ENCODE assay signal across 9 mouse cellular contexts in genomic region chr12:3871637-3872036, GRCm38 (mm10).
DNase-seq lines count a peak whose midpoint lies in the region; ATAC-seq and TF ChIP-seq lines count a peak whose summit lies in the region.
"Had no signal": no experiment of that assay in that cellular context is flagged by ENCODE, and none has a peak within 500 bp of the region (broad histone marks: within the 10 kb centered on the region; RNA-seq: fewer than 3 reads in every experiment).

No protein-coding gene starts in this region.

- H3K9ac ChIP-seq in hindbrain, embryonic 16.5 days (ENCODE audit: low read depth, low read length) = no peak overlapping the region; the same call in 1 of the 2 replicates
- H3K9ac ChIP-seq: embryonic facial prominence, embryonic 12.5 days had no signal

- peak overlapping the region; percentile 33 for H3K4me3 ChIP-seq in gastrocnemius, adult 2 months
- no peak overlapping the region for H3K4me3 ChIP-seq in hindbrain, embryonic 16.5 days (ENCODE audit: low read length)
- H3K4me3 ChIP-seq: embryonic facial prominence, embryonic 12.5 days had no signal

- peaks cover 11% of the 10 kb centered on the region for H3K4me1 ChIP-seq in hindbrain, embryonic 16.5 days (ENCODE audit: control insufficient read depth, insufficient read depth, low read depth, low read length)

- peak; percentile 43 for ATAC-seq in hindbrain, embryonic 16.5 days

- intact Hi-C loops in gastrocnemius, adult 2 months (cut with DNase I) = no loop called here

- TF ChIP-seq CTCF in gastrocnemius, adult 2 months (IDR thresholded peaks at IDR 0.05) = peak; percentile 77

- 16% methylated on average over 15 of the region's 15 CpGs for WGBS in hindbrain, embryonic 16.5 days

- peak; percentile 65 to 73 for DNase-seq in adrenal gland, adult 18-20 months (ENCODE audit: low spot score in 2 of 2)
- DNase-seq in cerebellum, postnatal 25 days = peak; percentile 76 to 86
- DNase-seq in gastrocnemius, adult 2 months = peak; percentile 90
- peak; percentile 68 for DNase-seq in left cerebral cortex, adult 11 months (ENCODE audit: low spot score)
- DNase-seq in lung, postnatal 25 days (ENCODE audit: low spot score) = peak; percentile 84
- peak; percentile 72 to 75 for DNase-seq in right cerebral cortex, adult 2 months (ENCODE audit: low spot score in 2 of 2)
- DNase-seq in natural killer cell, adult 2 months (ENCODE audit: low spot score in 2 of 2) = no peak

- no peaks in the 10 kb centered on the region for H3K27me3 ChIP-seq in hindbrain, embryonic 16.5 days (replicated peaks; ENCODE audit: control insufficient read depth, insufficient read depth, low read length)
- H3K27me3 ChIP-seq: embryonic facial prominence, embryonic 12.5 days had no signal

- no peaks in the 10 kb centered on the region for H3K9me3 ChIP-seq in hindbrain, embryonic 16.5 days (ENCODE audit: control insufficient read depth, low read length)
- H3K9me3 ChIP-seq: embryonic facial prominence, embryonic 12.5 days had no signal

- H3K36me3 ChIP-seq in hindbrain, embryonic 16.5 days (ENCODE audit: control insufficient read depth, insufficient read depth, low read length) = peaks cover 14% of the 10 kb centered on the region; the same call in 1 of the 2 replicates

- peak overlapping the region; percentile 72 for H3K27ac ChIP-seq in gastrocnemius, adult 2 months
- peak overlapping the region; percentile 57 for H3K27ac ChIP-seq in hindbrain, embryonic 16.5 days (ENCODE audit: low read depth, low read length)

- no peak overlapping the region for H3K4me2 ChIP-seq in hindbrain, embryonic 16.5 days (ENCODE audit: low read length)

Comparison
In these comparisons a context has a peak if more than half of its experiments do, and no peak if none do; other contexts are left out.
1. DNase-seq: peak in adrenal gland, adult 18-20 months (2 of 2), cerebellum, postnatal 25 days (2 of 2), gastrocnemius, adult 2 months (single experiment), left cerebral cortex, adult 11 months (single experiment), lung, postnatal 25 days (single experiment) and right cerebral cortex, adult 2 months (2 of 2); none in natural killer cell, adult 2 months (0 of 2).